ENCODE assay signal across 28 mouse cellular contexts in genomic region chr1:157267894-157268293, GRCm38 (mm10).
A peak's percentile ranks its signal among the peaks of the same experiment; 100 is the strongest.
DNase-seq lines count a peak whose midpoint lies in the region; ATAC-seq lines count a peak whose summit lies in the region.
"Had no signal": no experiment of that assay in that cellular context is flagged by ENCODE, and none has a peak within 500 bp of the region (broad histone marks: within the 10 kb centered on the region; RNA-seq: fewer than 3 reads in every experiment).

No protein-coding gene starts in this region.

- no peak overlapping the region for H3K4me3 ChIP-seq in forebrain, embryonic 16.5 days (replicated peaks; ENCODE audit: low read length)
- H3K4me3 ChIP-seq: forebrain, embryonic 10.5 days; forebrain, embryonic 13.5 days; heart, adult 2 months; heart, embryonic 10.5 days; heart, embryonic 13.5 days had no signal

- H3K27me3 ChIP-seq in forebrain, embryonic 16.5 days (replicated peaks; ENCODE audit: control insufficient read depth, insufficient read depth, low read length), result no peaks in the 10 kb centered on the region
- H3K27me3 ChIP-seq: forebrain, embryonic 13.5 days; heart, embryonic 13.5 days had no signal

- H3K9me3 ChIP-seq in forebrain, embryonic 16.5 days (ENCODE audit: control insufficient read depth, low read length), result no peaks in the 10 kb centered on the region
- H3K9me3 ChIP-seq: forebrain, embryonic 10.5 days; forebrain, embryonic 13.5 days; heart, embryonic 10.5 days; heart, embryonic 13.5 days had no signal

- H3K36me3 ChIP-seq in forebrain, embryonic 16.5 days (ENCODE audit: control insufficient read depth, insufficient read depth), result no peaks in the 10 kb centered on the region
- H3K36me3 ChIP-seq: heart, embryonic 10.5 days; heart, embryonic 13.5 days had no signal

- ATAC-seq in frontal cortex, adult (ENCODE audit: low TSS enrichment), result peak; percentile 78
- no peak for ATAC-seq in forebrain, embryonic 16.5 days
- ATAC-seq: activated CD4-positive, CD25-positive, alpha-beta regulatory T cell, adult 4 months; forebrain, embryonic 13.5 days; forebrain, postnatal 0 days; hindbrain, postnatal 0 days; inflammation-experienced regulatory T-cells, adult 6 months; intestine, embryonic 16.5 days had no signal

- H3K4me2 ChIP-seq in forebrain, embryonic 16.5 days (ENCODE audit: low read length), result no peak overlapping the region
- H3K4me2 ChIP-seq: forebrain, embryonic 13.5 days; heart, embryonic 13.5 days; hindbrain, embryonic 14.5 days had no signal

- H3K27ac ChIP-seq in forebrain, embryonic 16.5 days (ENCODE audit: low read length), result no peak overlapping the region
- H3K27ac ChIP-seq: forebrain, embryonic 10.5 days; forebrain, embryonic 13.5 days; heart, adult 2 months; heart, embryonic 10.5 days; heart, embryonic 13.5 days; hindbrain, embryonic 14.5 days; hindbrain, postnatal 0 days had no signal

- WGBS in forebrain, embryonic 16.5 days, result 90% methylated on average over 3 of the region's 3 CpGs

- no peak overlapping the region for H3K9ac ChIP-seq in forebrain, embryonic 16.5 days (replicated peaks; ENCODE audit: low read depth, low read length)
- H3K9ac ChIP-seq: forebrain, embryonic 13.5 days; forebrain, postnatal 0 days; heart, embryonic 13.5 days; hindbrain, embryonic 14.5 days had no signal

- peak; percentile 66 to 83 for DNase-seq in adrenal gland, adult (ENCODE audit: inconsistent age in 2 of 2, low spot score in 1 of 2)
- no peak for DNase-seq in adrenal gland, adult 18-20 months (ENCODE audit: low spot score in 2 of 2)
- DNase-seq in frontal cortex, postnatal 25 days (ENCODE audit: low spot score in 2 of 2), result no peak
- peak; percentile 17 for DNase-seq in NIH3T3 (ENCODE audit: low read depth)
- peak; percentile 30 to 41 for DNase-seq in adrenal gland, postnatal 36 days
- no peak for DNase-seq in thymus, postnatal 10 days (ENCODE audit: low spot score in 2 of 2)
- DNase-seq: B cell, adult 2 months; cerebellum, adult 18-20 months; cerebellum, adult 9-10 months; cerebellum, postnatal 14 days; forebrain, postnatal 0 days; gastrocnemius, postnatal 10 days; gastrocnemius, postnatal 36 days; heart, adult 2 months; heart, postnatal 14 days; heart, postnatal 4 days; kidney, adult 18-20 months had no signal

- no peaks in the 10 kb centered on the region for H3K4me1 ChIP-seq in forebrain, embryonic 16.5 days (replicated peaks; ENCODE audit: control insufficient read depth, insufficient read depth, low read length)
- H3K4me1 ChIP-seq: forebrain, embryonic 13.5 days; heart, embryonic 10.5 days; heart, embryonic 13.5 days had no signal

Comparison
In these comparisons a context has a peak if more than half of its experiments do, and no peak if none do; other contexts are left out.
1. DNase-seq: peak in adrenal gland, adult (2 of 2), NIH3T3 (single experiment) and adrenal gland, postnatal 36 days (2 of 2); none in adrenal gland, adult 18-20 months (0 of 2), frontal cortex, postnatal 25 days (0 of 2) and thymus, postnatal 10 days (0 of 2).